Mouse (Mus musculus) layer of hippocampus, postnatal 14 days (tissue): Measurements from ENCODE around the gene Lamtor2. TPM values are rescaled to one million over a fixed set of nuclear protein-coding genes. Genes with fewer than 3 reads are reported as not detected.

ENCODE experiments used
- DNase-seq, 2 experiments: peaks; one replicate each; pipeline ENCODE4 v3.0.0; 2021 to 2022; ENCODE audit warnings: low spot score in 2 of 2, mixed read lengths in 1 of 2
- total RNA-seq, 2 experiments: library from RNA; stranded (reverse); gene quantifications; 2 replicates each; pipeline ENCODE4 v1.2.3; 2021

The Lamtor2 gene
- total RNA-seq, 2 experiments from 2014 or later: 96.1 to 113 TPM

GRCm38 (mm10) chr3:88543651-88544410 lies 9.0 kb downstream of the Lamtor2 start:
- no peak for DNase-seq

GRCm38 (mm10) chr3:88543174-88543573 lies 9.7 kb downstream of the Lamtor2 start:
- DNase-seq: no peak

DNA sequence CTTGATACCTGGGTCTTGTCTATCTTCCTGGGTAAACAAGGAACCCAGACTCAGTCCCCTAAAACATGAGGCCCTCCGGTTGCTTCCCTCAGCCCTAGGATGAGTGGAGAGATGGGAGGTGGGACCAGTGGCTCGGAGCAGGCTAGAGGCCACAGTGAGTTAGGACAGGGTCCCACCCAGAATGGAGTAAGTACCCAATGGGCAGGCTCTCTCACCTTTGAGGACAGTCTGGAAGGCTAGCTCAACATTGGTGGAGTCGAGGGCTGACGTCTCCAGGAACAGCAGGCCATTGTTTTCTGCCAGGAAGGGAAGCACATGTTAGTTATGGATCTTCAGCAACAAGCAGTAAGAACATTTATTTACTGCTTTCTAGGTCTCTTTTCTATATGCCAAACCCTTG lies 10.4 kb downstream of the Lamtor2 start:
- no peak for DNase-seq

DNA sequence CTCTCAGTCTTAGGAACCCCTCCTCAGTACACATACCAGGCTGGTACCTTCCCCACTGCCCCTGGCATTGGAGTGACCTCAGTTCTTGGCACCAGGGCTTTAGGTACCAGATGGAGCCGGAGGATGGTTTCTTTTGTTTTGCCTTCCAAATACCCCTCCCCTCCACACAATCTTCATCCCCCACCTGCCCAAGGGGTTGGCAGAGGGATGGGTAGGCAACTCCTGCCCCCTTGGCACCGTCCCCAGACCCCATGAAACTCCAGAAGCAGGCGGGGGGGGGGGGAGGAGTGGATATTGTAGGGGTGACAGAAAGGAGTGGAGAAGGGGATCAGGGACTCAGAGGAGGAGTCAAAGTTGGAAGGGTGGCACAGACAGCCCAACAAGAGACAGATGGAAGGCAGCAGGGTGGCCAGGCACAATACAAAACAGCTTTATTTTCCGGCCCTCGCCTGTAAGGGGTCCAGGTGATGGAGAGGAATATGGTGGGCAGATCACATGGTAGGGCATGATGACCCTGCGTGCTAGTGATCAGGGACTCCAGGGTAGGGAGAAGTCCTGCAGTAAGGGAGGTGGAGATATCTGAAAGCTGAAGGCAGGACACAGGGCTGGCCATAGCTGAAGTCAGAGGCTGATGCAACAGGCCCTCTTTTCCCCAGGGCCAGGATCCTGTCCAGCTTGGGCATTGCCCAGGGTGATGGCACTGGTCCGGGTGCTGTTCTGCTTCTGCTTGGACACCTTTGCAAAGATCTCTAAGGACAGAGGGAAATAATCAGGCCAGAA lies 11.1 kb downstream of the Lamtor2 start:
- no peak for DNase-seq

- DNase-seq: no peak
Observed at GRCm38 (mm10) chr3:88540085-88540484, 12.8 kb downstream of the Lamtor2 start.

- no peak for DNase-seq
Observed at GRCm38 (mm10) chr3:88539397-88539796, 13.5 kb downstream of the Lamtor2 start.

DNA sequence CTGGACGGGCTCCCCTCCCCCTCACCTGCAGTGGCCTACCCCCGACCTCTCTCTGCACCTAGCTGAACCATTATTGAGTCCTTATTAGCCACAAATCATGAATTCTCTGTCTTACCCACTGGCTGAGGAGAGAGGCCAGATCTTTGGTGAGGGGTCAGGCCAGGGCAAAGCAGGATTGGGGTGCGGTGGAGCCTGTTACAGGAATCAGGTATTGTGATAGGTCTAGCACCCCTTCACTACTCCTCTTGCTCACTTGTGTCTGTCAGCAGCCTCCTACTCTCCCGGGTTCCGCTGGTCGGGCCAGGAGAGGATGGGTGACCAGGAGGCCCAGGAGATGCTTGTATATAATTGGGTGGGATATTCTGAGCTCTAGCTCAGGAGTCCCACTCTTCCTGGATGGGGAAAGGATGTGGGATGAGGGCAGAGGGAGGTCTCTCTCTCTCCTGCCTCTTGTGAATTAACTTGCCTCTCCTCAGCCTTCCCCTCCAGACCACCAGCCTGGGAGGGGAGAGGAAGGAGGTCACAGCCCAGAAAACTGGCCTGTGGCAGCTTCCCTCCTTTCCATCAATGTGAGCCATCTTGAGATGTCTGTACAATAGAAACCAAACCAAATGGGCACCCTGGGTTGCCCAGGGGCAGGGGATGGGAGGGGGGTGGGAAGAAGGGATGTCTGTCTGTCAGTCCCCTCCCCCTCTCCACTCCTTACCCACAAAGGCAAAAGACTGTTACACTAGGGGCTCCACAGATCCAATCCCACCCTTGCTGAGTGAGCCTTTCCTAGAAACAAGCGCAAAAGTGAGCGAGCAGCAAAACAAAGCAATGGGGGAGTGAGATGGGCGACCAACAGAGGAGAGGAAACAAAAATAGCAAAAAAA lies 14.4 kb downstream of the Lamtor2 start:
- no peak for DNase-seq

GRCm38 (mm10) chr3:88537146-88537545 lies 15.7 kb downstream of the Lamtor2 start:
- no peak for DNase-seq

DNA sequence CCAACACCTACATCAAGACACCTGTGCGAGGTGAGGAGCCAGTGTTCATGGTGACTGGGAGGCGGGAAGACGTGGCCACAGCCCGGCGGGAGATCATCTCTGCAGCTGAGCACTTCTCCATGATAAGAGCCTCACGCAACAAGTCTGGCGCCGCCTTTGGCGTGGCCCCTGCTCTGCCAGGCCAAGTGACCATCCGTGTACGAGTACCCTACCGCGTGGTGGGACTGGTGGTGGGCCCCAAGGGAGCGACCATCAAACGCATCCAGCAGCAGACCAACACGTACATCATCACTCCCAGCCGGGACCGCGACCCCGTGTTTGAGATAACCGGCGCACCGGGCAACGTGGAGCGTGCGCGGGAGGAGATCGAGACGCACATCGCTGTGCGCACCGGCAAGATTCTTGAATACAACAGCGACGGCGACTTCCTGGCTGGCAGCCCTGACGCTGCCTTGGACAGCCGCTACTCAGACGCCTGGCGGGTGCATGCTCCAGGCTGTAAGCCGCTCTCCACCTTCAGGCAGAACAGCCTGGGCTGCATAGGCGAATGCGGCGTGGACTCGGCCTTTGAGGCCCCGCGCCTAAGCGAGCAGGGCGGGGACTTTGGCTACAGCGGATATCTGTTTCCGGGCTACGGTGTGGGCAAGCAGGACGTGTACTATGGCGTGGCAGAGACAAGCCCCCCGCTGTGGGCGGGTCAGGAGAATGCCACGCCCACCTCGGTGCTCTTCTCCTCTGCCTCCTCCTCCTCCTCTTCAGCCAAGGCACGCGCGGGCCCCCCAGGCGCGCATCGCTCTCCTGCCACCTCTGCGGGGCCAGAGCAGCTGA lies 16.6 kb downstream of the Lamtor2 start:
- DNase-seq: peak; percentile 60 to 67

GRCm38 (mm10) chr3:88535527-88535926 lies 17.3 kb downstream of the Lamtor2 start:
- DNase-seq: no peak

- DNase-seq: no peak
Observed at GRCm38 (mm10) chr3:88535005-88535404, 17.9 kb downstream of the Lamtor2 start.

DNA sequence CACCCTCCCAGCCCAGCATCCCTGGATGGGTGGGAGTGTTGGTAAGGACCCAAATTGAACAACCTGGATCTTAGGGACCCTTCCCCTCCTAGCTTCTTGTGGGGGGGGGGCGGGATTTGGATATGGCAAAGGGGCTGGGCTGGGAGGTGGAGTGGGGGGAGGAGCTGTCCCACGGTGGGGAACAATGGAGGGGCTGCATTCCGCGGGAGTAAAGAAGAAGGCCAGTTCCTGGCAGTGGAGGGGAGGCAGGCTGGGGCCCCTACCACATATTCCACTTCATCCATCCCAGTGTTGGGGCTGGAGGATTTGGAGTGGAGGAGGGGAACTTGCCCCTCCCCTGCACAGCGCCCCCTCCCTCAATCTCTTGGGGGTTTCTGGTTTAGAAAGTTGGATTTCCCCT lies 19.2 kb downstream of the Lamtor2 start:
- DNase-seq: no peak

GRCm38 (mm10) chr3:88532689-88533511 lies 20.0 kb downstream of the Lamtor2 start:
- no peak for DNase-seq

- DNase-seq: no peak
Observed at GRCm38 (mm10) chr3:88532299-88532674, 20.6 kb downstream of the Lamtor2 start, which contains the start of gene Mex3a. TSS of gene Mex3a (plus strand) at chr3:88532395.

DNA sequence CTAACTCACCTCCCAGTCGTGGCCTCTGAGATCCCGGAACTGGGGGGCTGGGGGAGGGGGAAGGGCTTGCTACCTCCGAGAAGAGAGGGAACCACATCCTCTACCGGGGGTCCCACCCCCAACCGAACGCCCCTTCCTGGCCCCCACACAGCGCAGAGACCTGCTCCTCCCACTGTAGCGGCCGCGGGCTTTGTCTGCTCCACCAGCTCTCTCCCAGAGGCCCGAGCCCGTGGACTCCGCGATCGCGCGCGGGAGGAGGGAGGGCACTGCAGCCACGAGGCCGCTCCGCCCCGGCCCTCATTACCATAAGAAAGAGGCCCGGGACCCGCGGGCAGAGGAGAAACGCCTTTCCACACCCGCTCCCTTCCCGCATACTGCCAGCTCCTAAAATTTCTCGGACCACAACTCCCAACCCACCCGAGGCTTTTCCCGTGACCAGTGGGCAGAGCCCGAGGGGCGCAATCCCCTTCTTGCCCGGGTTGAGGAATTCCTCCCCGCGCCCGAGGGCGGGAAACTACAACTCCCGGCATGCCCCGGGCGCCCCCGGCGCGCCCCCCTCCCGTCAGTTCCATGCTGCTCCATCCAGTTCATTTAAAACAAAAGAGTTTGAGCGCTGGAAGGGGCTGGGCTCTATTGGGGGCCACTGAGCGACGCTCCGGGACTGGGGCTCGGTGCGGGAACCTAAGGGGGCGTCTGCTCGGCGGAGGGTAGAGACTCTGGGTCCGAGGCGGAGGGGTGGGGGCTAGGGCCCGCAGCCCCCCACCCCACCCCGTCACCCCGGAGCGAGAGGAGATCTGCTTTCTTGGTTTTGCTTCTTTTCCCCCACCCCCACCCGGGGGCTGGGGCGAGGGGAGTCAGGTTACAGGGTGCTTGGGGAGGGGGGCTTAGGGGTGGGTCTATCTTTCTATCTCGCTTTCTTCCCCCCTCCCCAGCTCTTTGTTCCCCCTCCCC lies 21.3 kb downstream of the Lamtor2 start:
- DNase-seq: peak; percentile 90 to 91

DNA sequence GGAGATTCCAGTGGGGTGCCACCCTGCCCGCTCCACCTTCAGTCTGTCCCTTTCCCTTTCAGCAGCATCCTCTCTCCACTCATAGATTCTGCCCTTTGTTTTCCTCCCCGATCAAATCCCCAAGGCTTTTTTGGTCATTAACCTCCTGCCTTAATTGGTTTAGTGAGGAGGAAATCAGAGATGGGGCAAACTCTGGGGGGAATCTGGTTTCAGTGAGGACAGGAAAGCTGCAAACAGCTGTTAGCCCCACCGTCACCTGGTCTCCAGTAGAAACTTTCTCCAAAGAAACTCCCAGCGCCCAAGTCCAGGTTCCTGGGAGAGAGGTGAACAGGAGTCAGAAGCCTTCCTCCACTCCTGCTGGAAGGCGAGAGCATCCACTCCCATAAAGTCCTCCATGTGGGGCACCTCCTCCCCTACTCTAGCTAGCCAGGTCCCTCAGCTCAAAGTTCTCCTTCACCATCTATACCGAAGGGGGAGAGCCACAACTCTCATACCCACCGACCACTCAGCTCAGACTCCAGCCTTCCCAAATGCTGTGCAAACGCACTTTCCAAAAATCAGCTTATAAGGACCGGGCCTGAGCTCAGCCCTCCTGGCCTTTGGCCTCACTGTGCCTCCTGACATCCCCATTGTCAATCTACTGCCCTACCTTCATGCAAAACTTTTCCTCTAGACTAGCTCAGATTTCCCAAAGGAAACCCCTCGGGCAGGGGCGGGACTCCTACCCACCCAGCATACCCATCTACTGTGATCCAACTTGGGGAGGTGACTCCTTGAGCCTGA lies 22.6 kb downstream of the Lamtor2 start:
- no peak for DNase-seq

DNA sequence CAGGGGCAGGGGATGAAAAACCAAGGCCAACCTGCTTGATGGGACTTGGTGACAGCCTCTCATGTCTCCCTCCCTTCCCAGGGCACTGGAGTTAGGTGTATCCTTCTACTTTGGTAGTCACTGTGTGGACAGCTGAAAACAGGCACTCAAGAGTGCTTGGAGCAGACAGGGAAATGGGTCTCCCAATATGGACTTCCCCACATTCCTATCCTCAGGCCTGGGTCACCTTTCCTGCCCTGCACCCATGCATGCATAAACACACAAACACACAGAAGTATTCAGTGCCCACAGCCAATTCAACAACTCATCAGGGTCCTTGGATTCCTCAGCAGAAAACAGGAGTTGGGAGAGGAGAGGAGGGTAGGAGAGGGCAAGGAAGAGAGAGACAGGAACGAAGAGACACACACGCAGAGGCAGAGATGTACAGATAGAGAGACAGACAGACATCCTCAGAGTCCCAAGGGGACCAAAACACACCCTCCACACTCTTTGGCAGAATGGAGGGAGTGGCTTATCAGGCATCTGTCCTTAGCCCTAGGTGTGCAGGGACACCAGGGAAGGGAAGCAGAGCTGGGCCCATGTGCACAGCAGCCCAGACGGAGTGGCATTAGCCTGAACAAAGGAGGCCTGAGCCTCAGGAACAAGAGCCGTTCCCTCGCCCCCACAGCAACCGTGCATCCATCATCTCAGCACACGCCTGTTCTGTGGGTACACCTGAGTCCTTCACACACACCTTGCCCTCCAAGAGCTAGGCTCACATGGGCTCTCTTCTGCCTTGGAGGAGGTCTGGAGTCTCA lies 23.5 kb downstream of the Lamtor2 start:
- no peak for DNase-seq
